Mouse (Mus musculus): ENCODE measurements around the gene Mllt3.

GRCm38 (mm10) chr4:87881995-87882394 is 151.2 kb downstream of the Mllt3 start:
- no peak for TF ChIP-seq CTCF (IDR thresholded peaks at IDR 0.05; ENCODE audit: extremely low read depth, insufficient read length, insufficient replicate concordance, low read depth, low read length)
- TF ChIP-seq POLR2A (IDR thresholded peaks at IDR 0.05; ENCODE audit: low read depth, low read length): no peak
